Mouse (Mus musculus) small intestine, adult 2 months (tissue): Measurements from ENCODE around the gene Hyal1. TPM values are rescaled to one million over a fixed set of nuclear protein-coding genes. Genes with fewer than 3 reads are reported as not detected.

Experiments used
- H3K27ac ChIP-seq: fragments of 200-500 bp; 2 replicates; pipeline ENCODE4 v1.5.1; 2012; ENCODE audit warnings: low read depth, low read length, control low read depth, inconsistent platforms; ENCODE audit not compliant: insufficient read depth
- H3K27me3 ChIP-seq: fragments of 200-500 bp; 2 replicates; pipeline ENCODE4 v1.6.1; 2012; ENCODE audit warnings: mild to moderate bottlenecking, moderate library complexity, low read length, inconsistent platforms; ENCODE audit not compliant: control insufficient read depth, insufficient read depth
- H3K36me3 ChIP-seq: fragments of 200-500 bp; 2 replicates; pipeline ENCODE4 v1.6.1; 2012; ENCODE audit warnings: mild to moderate bottlenecking, low read length, control low read depth, inconsistent platforms; ENCODE audit not compliant: control insufficient read depth, insufficient read depth
- H3K4me1 ChIP-seq: fragments of 200-500 bp; 2 replicates; pipeline ENCODE4 v1.6.1; 2012; ENCODE audit warnings: low read length, inconsistent platforms, mixed read lengths; ENCODE audit not compliant: control insufficient read depth, insufficient read depth, insufficient read length
- H3K4me3 ChIP-seq: fragments of 200-500 bp; 2 replicates; pipeline ENCODE4 v1.5.1; 2012; ENCODE audit warnings: low read depth, mild to moderate bottlenecking, control low read depth, inconsistent platforms, low read length, moderate library complexity
- CTCF ChIP-seq: fragments of 200-500 bp; IDR thresholded peaks from 2 replicates; pipeline ENCODE4 v1.5.1; 2012; ENCODE audit warnings: low read depth, mild to moderate bottlenecking, control low read depth, inconsistent platforms, low read length, moderate library complexity, mixed read lengths; ENCODE audit not compliant: insufficient replicate concordance, insufficient read length; ENCODE audit errors: extremely low read depth
- POLR2A ChIP-seq: fragments of 200-500 bp; IDR thresholded peaks from 2 replicates; pipeline ENCODE4 v1.6.1; 2012; ENCODE audit warnings: low read depth, mild to moderate bottlenecking, control low read depth, inconsistent platforms, low read length, moderate library complexity
- WGBS: fragments of 180-500 bp; shearing (Covaris S2); methylation state at CpG from one replicate; pipeline ENCODE4 v1.1.7; 2018; 5-methylcytosine and 5-hydroxymethylcytosine counted together
- polyA plus RNA-seq: library from polyadenylated mRNA; depleted of rRNA; stranded (reverse); fragments of >200 nt; gene quantifications from 2 replicates; pipeline ENCODE4 v1.2.3, GENCODE M21; 2012

The Hyal1 gene
- polyA plus RNA-seq, 1 experiment, result 2.6 TPM

DNA sequence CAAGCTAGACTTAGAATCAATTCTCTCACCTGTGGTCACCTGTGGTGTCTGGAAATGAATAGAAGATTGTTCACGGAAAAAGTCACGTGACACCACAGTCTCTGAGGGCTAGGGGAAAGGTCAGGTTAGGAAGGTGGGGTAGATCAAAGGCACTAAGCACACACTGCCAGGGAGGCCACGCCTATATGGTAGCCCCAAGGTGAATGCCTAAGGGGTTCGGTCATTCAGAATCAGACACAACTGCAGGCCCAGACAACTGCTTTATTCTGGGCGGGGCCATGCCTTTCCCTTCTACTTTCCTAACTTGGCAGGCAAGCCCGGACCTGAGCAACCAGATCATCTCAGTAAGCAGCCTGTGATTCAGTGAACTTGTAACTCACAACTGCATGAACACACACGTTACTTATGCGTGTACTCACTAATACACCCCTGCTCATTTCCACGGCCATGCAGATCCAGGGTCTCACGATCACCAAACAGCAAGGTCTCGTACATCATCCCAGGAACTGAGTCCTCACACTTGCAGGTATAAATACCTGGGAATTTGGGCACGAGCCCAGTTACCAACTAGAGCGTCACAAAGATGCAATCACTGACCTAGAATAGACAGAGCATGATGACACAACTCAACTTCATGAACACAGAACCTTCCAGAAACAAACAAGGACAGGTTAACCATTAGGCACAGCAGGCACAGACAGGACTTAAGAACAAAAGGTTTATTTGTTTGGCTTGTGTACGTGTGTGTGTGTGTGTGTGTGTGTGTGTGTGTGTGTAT lies 959 bp upstream of the Hyal1 start:
- Histone ChIP-seq H3K27me3 (no peaks in the 10 kb centered on the region), H3K4me1 (peaks cover 31% of the 10 kb centered on the region), H3K27ac (peak overlapping the region; percentile 89), H3K36me3 (peaks cover 13% of the 10 kb centered on the region), H3K4me3 (no peak overlapping the region)
- WGBS, result 23% methylated on average over 14 of the region's 14 CpGs
- TF ChIP-seq CTCF (no peak), POLR2A (no peak)

DNA sequence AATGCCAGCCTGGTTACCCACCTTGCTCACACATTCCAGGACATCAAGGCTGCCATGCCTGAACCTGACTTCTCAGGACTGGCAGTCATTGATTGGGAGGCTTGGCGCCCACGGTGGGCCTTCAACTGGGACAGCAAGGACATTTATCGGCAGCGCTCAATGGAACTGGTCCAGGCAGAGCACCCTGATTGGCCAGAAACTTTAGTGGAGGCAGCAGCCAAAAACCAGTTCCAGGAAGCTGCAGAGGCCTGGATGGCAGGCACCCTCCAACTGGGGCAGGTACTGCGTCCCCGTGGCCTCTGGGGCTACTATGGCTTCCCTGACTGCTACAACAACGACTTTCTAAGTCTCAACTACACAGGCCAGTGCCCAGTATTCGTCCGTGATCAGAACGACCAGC lies 1.1 kb downstream of the Hyal1 start:
- peaks cover 28% of the 10 kb centered on the region; the same call in 1 of the 2 replicates for H3K4me1 ChIP-seq
- H3K27me3 ChIP-seq, result no peaks in the 10 kb centered on the region
- peaks cover 4% of the 10 kb centered on the region for H3K36me3 ChIP-seq
- no peak overlapping the region for H3K27ac ChIP-seq
- WGBS, result 89% methylated on average over 10 of the region's 10 CpGs
- H3K4me3 ChIP-seq, result no peak overlapping the region
- TF ChIP-seq POLR2A (no peak), CTCF (no peak)

DNA sequence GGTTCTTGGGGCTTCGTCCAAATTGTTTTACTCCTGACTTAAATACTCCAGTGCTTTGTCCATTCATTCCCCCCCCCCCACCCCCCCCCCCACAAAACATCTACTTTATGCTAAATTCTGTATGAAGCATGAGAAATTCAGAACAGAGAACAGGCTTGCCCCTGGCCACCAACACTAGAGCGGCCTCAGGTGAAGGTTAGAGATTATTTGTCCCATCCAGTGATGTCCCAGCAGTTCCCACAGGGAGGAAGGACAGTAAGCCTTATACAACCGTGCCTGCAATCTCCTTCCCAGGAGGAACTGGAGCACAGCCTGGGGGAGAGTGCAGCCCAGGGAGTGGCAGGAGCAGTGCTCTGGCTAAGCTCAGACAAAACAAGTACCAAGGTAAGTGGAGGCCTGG lies 1.9 kb downstream of the Hyal1 start, which contains the start of gene Naa80:
TSS of gene Naa80 (plus strand) at position 301 of the 400 bp plus-strand sequence.
- H3K27ac ChIP-seq, result no peak within 1 kb of the TSS
- H3K4me1 ChIP-seq, result peaks cover 28% of the 10 kb centered on the region; the same call in 1 of the 2 replicates
- no peak within 1 kb of the TSS for H3K4me3 ChIP-seq
- H3K36me3 ChIP-seq, result 0 out of 2 replicates have a peak, but pooled peaks cover 4% of the 10 kb centered on the region
- 78% methylated on average over 3 of the region's 3 CpGs for WGBS
- H3K27me3 ChIP-seq, result no peaks in the 10 kb centered on the region
- TF ChIP-seq CTCF, result no peak
- no peak for TF ChIP-seq POLR2A

DNA sequence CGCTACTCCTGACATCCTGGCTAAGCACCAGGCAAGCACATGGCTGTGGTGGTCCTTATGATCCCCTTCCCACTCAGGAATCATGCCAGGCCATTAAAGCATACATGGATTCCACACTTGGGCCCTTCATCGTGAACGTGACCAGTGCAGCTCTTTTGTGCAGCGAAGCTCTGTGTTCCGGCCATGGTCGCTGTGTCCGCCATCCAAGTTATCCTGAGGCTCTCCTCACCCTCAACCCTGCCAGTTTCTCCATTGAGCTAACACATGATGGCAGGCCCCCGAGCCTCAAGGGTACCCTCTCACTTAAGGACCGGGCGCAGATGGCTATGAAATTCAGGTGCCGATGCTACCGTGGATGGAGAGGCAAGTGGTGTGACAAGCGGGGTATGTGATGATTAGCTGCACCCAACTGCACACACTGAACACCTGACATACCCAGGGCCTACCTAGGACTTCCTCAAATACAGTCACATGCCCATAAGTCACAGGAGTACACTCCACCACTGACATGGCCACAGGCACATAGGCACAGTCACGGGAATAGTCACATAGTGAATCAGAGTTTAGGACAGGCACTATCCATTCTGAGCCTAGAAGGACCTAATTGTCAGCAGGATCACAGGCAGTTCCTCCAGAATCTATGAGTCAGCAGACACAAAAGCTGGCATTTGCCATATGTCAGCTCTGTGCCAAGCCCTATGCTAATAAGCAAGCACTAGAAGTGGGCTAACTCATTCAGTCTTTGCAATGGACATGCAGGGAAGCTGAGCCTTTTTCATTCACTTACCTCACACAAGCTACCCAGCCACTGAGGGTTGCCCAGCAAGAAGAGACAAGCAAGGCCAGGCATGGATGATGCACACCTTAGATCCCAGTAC lies 2.5 kb downstream of the Hyal1 start:
- Histone ChIP-seq H3K4me1 (peaks cover 28% of the 10 kb centered on the region; the same call in 1 of the 2 replicates), H3K27me3 (no peaks in the 10 kb centered on the region), H3K27ac (no peak overlapping the region), H3K36me3 (0 out of 2 replicates have a peak, but pooled peaks cover 4% of the 10 kb centered on the region), H3K4me3 (no peak overlapping the region)
- TF ChIP-seq CTCF, result no peak
- no peak for TF ChIP-seq POLR2A
- 96% methylated on average over 14 of the region's 14 CpGs for WGBS

DNA sequence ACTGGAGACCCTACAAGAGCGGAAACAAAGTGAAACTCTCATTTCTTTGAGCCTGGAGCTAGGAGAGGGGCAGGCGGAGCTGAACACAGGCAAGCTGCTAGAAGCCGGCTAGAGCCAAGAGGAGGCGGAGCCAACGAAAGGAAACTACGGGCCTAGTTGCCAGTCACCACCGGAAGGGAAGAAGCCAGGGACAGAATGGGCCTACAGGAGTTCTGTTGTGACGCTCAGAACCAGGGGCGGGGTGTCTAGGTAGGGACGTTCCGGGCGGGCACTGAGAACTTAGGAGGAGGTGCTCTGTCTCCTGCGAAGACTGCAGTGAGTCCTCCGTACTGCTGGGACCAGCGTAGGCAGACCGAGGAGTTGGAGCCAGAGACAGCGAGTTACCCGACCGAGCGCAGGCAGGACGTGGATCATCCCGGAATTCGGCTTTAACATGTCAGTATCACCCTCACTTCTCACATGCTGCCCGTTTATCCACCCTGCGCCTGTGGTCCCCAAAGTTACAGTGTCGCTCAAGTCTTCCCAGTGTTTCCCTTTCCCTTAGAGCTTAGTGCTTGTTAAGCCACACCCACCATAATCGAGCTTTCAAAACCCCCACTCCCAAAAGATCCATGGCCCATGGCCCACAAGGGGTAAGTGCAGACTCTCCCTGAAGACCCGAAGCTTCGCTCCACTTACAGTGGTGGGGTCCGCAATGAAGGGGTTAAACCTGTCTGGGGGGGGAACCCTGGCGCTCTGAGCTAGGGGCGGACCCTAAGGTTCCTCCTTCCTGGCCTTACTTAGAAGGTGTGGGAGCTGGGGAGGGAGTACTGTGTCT lies 4.0 kb downstream of the Hyal1 start, which contains the start of gene Hyal3:
TSS of gene Hyal3 (plus strand) at position 318 of the 817 bp plus-strand sequence.
- WGBS, result under 1% methylated on average over 32 of the region's 32 CpGs
- TF ChIP-seq POLR2A (peak; percentile 93; the same call in 1 of the 2 replicates), CTCF (no peak)
- Histone ChIP-seq H3K27me3 (no peaks in the 10 kb centered on the region), H3K4me1 (peaks cover 23% of the 10 kb centered on the region; the same call in 1 of the 2 replicates), H3K27ac (peak within 1 kb of the TSS; percentile 91), H3K36me3 (0 out of 2 replicates have a peak, but pooled peaks cover 4% of the 10 kb centered on the region), H3K4me3 (peak within 1 kb of the TSS; percentile 71)

DNA sequence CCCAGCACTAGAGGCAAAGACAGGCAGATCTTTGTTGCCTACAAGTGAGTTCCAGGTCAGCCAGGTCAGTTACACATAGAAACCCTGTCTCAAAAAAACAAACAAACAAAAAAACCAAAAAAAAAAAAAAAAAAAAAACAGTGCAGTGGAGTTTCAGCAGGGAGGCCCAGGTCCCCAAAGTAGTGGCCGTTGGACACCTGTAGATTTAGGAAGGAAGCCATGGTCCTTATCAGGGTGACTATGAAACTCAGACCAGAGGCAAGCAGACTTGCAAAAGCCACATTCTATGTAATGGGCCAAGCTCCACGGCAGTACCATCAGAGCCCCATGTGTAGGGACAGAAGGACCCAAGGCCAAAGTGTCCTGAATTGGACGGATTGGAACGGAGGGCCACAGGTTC lies 4.9 kb downstream of the Hyal1 start:
- H3K27ac ChIP-seq, result peak overlapping the region; percentile 91; the same call in 1 of the 2 replicates

More for the DNA sequence above, 4.9 kb downstream of the Hyal1 start:
- Histone ChIP-seq H3K27me3 (no peaks in the 10 kb centered on the region), H3K4me3 (no peak overlapping the region), H3K36me3 (0 out of 2 replicates have a peak, but pooled peaks cover 4% of the 10 kb centered on the region), H3K4me1 (peaks cover 15% of the 10 kb centered on the region; the same call in 1 of the 2 replicates)
- TF ChIP-seq POLR2A (no peak), CTCF (no peak)
- WGBS, result 46% methylated on average over 4 of the region's 4 CpGs
